Mouse (Mus musculus): ENCODE data around the gene Anp32e.
"Not testable (repeated sequence)": the region's sequence is repeated elsewhere in the genome, so short reads cannot be mapped to it uniquely, and the experiment has no call there.

Anp32e gene

DNA sequence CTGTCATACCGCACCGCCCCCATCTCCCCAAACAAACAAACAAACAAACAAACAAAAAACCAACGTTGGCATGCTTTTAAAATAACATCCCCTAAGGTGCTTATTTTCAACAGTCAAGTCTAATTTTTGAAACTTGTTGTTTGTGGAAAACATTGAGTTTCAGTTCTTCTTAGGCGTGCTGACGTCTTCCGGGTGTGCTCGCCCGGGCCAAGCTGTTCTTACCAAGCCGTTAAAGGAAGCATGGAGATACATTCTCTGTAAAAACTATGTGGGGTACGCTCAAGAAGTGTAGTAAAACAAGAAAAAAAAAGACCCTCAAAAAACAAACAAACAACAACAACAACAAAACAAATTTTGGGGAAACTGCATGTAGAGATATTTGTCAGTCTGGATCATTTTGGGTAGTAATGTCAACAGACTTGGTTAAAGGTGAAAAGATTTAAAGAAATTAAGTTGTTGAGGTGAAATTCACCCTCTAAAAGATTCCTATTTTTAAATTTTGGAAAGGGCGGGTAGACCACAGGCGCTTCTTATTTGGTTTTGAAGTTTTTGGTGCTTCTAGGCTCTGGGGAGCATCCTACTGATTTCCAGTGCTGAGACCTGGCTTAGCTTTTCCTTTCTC lies 43.3 kb downstream of the Anp32e start:
- DNase-seq (ENCODE audit: low read depth, low spot score), result no peak

DNA sequence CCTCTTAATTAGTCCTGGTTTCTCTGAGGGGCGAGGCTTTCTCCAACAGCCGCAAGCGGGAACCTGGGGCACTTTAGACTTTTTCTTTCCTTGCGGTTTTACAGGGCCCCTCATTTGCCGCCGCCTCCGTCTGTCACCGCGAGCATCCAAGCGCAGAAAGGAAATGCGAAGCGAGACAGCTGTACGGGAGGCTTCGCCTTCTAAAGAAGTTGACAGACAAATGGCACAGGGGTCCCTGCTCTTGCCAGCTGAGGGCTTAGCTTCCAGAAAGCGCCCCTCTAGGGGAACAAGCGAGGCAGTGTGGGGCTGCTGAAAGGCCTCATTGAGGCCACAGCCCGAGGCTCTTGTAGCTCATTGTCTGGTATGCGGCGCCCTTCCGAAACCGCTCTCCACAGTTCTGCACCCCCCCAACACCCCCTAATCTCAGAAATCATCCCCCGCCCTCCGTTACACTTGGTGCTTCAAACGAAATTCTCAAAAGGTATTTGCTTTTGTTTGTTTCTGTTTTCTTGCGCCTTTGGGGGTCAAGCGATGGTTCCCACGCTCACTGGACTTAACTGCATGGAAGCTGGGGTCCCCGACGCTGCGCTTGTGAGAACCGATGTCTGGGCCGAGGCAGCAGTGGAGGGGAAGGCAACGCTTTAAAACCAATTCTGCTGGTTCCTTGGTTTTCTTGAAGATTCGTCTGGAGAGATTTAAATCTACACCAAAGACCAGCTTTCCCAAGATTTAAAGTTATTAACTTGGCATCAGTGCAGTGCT lies 44.0 kb downstream of the Anp32e start:
- no peak for DNase-seq (ENCODE audit: low read depth, low spot score)

DNA sequence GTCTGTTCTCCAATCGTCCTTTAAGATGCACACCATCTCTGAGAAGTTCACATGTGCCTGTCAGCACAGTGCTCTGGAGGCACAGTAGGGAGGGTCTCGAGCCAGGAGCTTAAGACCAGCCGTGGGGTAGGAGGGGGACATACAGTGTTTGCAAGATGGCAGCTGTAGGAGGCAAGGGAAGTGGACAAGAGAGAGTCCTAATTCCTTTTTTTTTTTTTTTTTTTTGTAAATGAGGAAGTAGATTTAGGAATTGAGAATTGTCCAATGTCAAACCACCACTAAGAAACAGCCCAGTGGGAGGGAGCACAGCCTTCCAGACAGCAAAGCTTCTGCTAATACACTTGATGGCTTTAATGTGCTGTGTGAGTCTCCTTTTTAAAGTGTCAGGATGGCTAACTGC lies 48.0 kb downstream of the Anp32e start:
- no peak for DNase-seq (ENCODE audit: low read depth, low spot score)

DNA sequence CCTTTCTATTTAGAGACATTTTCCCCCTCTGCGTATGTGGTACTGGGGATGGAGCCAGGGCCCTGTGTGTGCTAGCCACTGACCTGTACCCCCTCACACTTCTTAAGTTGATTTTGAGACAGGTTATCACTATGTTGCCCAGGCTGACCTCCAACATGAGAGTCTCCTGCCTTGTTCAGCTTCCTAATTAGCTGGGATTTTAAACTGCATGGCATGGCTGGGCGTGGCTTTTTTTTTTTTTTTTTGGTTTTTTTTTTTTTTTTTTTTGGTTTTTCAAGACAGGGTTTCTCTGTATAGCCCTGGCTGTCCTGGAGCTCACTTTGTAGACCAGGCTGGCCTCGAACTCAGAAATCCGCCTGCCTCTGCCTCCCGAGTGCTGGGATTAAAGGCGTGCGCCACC lies 48.5 kb downstream of the Anp32e start:
- DNase-seq (ENCODE audit: low read depth, low spot score), result not testable (repeated sequence)

DNA sequence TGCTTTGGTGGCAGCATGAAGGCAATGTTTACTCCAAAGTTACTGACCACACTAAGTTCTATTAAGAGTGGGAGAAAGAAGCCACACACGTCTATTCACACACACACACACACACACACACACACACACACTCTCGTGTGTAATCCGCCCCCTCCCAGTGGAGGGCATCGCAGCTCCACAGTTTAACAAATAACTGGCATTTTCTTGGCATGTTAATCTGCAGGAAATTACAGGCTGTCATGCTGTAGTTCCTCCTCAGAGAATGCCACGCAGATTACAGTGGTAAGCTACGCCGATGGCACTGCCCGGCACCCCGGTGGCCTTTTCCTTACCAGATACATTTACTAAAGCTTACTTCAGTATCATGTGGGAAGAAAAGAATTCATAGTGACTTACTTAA lies 49.2 kb downstream of the Anp32e start:
- DNase-seq (ENCODE audit: low read depth, low spot score), result no peak

DNA sequence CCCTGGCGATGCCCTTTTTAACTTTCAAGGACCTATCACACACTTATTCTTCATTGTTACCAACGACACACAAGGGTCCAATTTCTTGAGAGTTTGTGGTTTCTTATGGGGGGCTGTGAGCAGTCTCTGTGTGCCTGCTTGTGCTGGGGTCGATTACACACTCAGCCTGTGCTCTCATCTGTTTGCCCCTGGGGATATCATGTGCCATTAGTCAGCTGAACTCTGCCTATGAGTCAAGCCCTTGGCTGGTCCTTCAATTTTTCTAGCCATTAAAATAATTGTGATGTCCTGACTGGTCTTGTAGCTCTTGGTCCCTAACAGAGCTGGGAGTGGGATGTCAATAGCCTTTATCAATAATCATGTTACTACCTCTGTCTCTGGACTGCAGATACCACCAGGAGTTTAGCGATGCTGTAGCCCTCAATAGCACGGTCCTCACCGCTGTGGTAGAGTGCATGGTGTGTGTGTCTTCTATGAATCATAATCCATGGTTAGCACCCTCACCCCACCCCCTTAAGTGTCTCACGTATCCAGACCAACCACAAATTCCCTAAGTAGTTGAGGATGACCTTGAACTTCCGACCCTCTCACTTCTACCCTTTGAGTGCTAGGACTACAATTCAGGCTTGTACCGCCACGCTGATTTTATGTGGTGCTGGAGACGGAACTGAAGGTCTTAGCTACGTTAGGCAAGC lies 51.4 kb downstream of the Anp32e start:
- DNase-seq (ENCODE audit: low read depth, low spot score), result no peak

DNA sequence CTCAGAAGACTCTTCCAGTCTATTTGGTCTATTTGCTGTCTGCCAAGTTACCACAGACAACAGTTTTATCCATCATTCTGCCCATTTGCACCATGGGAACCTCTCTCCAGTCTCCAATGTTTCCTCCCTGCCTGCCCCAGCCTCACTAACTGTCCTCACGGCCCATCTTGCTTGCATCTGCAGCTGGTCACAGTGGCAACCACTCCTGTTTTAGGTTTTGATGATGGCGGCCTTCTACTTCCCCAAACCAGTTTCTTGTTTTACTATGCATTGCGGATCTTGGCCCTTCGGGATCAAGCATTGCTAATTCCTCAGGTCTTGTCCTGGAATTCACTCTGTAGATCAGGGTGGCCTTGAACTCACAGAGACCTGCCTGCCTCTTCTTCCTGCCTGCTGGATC lies 53.1 kb downstream of the Anp32e start:
- no peak for DNase-seq (ENCODE audit: low read depth, low spot score)

DNA sequence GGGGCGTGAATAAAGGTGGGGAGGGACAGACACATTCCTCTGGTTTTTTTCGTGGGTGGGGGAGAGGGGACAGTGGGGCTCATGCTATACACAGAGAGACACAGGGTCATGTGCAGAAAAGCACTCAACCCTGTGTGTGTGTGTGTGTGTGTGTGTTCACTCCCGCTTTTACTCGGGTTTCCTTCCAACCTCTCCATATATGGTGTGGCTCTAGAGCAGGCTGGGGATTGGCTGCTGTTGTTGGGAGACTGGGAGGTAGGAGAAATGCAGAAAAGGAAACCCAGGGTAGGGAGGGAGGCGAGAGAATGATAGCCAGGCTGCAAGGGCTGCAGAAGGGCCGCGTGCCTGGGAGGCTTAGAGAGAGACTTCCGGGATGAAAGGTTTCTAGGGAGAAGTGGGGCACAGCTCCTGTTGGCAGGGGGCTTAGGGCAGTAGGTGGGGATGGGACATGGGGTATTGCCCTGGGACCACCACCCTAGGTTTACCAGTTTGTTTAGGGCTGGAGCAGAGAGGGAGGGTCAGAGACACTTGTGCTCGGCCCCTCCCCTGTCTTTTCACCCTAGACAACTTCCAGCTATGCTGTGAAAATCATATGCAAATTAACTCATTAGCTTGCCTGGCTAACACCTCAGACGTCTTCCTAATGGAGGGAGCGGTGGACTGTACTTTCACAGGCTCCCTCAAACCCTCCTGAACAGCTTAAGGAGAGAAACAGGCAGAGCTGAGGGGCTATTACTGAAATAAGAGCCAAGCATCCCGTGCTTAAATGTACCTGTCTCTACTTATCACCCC lies 56.4 kb downstream of the Anp32e start:
- DNase-seq (ENCODE audit: low read depth, low spot score), result no peak

DNA sequence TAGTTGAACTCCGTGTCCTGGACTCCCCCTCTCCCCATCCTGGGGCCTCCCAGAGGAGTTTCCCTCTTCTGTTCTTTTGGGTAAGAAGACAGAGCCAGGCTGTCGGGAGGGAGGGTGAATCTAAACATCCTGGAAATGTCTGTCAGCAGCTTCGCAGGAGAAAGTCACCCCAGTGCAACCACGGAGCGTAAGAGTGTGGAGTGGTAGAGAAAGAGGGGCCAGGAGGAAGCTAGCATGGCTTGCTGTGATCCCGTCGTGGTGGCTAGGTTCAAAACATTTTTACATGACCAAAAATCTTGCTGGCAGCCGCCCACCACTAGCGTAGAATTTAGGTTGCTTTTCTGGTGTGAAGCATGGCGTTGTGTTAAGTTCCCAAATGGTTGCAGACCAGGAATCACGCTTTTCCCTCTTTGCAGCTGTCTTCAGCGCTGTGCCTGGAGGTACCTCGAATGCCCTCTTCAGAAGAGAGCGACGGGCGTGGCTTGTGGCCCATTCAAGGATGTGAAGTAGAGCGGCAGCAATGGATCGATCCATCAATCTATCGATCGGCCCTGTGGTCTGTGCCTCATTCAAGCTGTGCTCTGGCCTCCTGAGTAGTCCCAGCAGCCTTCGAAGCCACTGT lies 57.1 kb downstream of the Anp32e start:
- no peak for DNase-seq (ENCODE audit: low read depth, low spot score)

DNA sequence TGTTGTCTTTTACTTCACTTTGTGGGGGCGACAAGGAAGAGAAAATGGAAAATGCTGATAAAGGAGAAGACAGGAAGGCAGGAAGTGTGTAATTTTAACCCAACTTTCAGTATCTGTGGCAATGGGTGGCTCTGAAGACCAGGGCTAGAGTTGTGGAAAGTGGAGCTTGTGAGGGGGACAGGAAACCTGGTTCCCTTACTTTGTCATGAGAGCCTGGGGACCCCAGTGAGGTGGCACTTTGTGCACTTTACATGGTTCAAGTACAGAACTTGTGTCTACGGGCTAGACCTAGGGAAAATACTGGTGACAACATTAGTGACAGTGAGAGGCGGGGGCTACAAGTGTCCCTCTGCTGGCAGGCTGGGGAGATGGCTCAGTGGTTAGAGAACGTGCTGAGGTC lies 57.9 kb downstream of the Anp32e start:
- no peak for DNase-seq (ENCODE audit: low read depth, low spot score)

DNA sequence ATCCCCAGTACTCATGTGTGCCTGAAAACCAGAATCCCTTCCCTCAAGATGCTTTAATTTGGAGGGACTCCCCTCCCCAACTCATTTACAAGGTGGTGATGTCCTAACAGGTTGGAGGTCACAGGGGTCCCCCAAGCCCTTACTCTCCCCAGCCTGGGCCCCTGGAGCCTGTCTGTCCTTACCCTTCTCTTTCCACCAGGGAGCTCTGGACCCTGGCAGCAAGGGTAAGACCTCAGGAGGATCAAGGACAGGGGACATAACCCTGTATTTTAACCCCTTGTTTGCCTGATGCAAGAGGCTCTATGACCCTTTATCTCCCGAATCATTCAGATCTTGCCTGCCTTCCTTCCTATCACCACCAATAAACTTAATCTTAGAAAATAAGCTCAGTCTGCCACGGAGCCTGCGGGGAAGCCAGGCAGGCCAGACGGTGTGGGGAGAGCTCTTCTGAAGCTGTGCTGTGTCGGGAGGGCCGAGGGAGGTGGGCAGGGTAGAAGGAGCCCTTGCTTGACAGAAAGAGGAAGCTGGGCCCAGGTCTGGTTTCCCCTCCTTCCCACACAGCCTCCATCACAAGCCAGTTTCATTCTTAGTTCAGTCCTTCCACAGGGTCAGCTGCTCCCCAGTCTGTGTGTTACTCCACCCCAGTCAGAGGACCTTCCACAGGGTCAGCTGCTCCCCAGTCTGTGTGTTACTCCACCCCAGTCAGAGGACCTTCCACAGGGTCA lies 58.5 kb downstream of the Anp32e start:
- DNase-seq (ENCODE audit: low read depth, low spot score), result no peak

DNA sequence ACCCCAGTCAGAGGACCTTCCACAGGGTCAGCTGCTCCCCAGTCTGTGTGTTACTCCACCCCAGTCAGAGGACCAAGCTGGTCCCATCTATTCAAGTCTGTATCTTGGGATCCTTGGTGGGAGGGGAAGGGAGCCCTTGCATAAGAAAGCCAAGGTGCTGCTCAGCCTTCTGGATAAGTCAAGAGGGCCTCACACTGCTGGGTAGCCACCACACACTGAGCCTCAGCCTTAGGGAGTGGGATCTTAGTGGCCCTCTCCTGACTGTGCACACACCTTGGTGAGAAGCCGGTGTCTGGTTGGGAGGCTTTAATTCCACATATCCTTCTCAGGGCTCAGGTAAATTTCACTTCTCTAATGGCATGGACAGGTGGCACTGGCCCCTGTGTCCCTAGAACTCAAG lies 59.1 kb downstream of the Anp32e start:
- DNase-seq (ENCODE audit: low read depth, low spot score), result no peak

DNA sequence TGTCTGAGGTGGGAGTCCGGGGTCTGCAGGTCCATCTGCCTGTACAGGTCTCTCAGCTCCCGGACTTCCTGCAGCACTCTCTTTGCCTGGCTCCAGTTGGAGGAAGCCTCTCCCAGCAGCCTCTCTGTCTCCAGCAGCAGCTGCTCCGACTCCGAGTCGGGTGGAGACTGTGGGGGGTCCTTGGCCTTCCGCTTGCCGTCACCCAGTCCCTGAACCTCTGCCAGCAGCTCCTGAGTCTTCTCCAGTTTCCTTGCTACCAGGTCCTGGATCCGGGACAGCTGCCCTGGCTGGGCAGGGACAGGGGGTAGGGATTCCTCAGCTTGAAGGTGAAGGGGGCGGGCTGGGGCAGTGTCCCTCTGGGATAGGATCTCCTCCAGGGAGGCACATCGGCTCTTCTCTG lies 59.9 kb downstream of the Anp32e start:
- DNase-seq (ENCODE audit: low read depth, low spot score), result no peak

DNA sequence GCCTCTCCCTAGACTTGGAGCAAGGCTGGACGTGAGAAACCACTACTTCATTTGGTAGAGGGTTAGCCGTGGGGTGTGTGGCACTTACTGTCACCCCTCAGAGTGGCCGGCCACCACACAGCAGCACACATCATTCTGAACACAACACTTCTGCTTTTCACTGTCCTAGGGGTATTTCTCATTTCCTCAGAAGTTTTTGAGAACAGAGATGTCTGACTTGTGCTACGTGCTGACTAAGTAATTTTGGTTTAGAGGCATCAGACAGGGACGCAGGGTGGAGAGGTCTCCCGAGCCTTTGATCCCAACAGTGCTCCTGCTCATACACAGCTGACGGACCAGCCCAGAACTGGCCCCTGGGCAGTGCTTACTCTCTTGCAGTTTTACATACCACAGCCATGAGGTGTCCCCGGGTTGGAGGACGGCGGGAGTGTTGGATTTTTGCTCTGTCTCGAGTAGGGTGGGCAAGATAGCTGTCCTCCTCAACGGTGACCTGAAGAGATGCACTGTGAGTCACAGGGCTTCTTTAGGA lies 61.4 kb downstream of the Anp32e start:
- DNase-seq (ENCODE audit: low read depth, low spot score), result no peak

DNA sequence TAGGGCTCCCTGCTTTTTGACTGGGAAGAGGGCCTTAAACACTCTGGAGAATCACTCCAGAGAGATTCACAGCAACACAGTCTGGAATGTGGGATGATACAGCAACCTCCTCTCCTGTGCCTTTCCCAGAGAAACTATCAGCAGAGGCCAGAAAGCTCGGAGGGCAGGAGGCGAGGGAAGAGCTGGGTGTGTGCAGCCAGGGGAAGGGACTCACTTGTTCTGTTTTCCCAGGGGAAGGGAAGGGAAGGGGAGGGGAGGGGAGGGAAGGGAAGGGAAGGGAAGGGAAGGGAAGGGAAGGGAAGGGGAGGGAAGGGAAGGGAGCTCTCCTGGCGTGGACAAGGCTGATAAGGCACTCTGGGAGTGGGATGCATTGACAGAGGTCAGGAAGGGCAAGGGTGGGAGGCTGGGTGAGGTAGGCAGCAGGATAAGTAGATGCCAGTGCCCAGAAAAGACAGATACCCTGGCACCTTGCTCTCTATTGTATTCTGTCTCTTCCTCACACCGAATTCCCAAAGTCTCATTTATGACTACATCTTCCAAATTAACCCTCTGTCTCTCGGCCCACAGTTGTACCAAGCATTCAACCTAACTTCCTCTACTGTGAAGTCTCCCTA lies 64.1 kb downstream of the Anp32e start:
- DNase-seq (ENCODE audit: low read depth, low spot score), result no peak

DNA sequence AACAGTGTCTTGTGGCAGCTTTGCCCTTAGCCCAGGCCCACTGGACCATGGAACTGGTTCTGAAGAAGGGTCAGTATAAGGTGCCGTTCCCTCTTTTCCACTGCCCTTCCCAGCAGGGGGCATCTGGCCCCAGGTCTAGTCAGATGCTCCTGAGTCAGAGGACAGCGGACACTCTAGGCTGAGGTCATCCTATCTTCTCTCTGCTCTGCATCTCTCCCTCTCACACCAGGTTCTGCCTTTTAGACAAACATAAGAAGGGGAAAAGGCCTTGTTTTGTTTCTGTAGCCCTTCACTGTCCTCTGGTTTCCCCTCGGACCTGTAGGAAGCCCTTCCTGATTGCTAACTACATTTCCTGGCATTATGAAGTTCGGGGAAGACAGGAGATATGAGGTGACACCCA lies 64.8 kb downstream of the Anp32e start:
- no peak for DNase-seq (ENCODE audit: low read depth, low spot score)

DNA sequence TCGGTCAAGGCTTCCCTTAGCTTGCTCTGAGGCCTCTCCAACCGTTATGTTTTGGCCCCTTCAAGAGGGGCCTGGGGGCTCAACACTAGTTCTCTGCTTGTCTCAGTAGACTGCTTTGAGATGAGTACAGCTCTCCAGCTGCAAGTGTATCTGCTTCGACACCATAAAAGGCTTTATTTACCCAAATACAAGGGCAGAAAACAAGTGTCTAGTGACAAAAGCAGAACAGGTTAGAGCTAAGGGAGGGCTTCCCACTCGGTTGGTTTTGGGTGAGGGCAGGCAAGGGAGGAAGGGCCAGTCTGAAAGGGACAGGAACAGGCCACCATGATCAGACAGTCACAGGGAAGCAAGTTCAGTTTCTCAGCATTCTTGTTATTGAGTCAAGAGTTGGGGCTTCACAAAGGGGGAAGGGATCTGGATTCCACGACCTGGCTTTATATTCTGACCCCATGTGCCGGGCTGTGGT lies 65.4 kb downstream of the Anp32e start:
- DNase-seq (ENCODE audit: low read depth, low spot score), result no peak

DNA sequence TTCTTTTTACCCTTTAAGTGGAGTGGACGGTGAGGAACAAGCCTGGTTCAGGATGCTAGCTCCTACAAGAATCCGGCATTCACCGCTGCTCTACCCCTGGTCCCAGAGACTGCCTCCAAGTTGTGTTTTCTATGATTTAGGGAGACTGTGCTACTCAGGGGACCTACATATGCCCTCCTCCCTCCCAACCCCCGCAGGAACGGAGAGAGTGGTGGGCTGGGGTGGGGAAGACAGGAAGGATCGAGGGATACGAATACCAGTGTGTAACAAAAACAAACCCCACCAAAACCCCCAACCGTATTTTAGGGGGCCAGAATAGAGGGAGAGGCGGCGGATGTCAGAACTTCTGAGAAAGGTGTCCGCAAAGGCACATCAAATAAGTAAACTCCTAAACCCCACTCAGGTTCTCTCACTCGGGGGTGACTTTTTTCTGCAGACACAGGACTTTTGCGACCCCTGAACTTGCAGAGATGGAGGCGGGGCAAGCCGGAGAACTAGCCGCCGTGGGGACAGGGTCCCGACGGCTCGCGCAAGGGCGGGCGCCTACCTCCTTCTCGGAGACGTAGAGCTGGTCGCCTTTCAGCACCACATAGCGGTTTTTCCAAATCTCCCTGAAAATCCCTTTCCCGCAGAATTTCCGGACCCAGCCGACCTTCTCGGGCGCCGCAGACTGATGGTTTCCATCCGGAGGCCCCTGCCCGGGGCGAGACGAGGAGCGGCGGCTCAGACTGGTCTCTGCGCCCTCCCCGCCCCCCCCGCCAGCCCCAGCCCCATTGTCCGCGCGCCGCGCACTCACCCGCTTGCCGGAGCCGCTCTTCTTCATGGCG lies 66.1 kb downstream of the Anp32e start:
- DNase-seq (ENCODE audit: low read depth, low spot score), result no peak

DNA sequence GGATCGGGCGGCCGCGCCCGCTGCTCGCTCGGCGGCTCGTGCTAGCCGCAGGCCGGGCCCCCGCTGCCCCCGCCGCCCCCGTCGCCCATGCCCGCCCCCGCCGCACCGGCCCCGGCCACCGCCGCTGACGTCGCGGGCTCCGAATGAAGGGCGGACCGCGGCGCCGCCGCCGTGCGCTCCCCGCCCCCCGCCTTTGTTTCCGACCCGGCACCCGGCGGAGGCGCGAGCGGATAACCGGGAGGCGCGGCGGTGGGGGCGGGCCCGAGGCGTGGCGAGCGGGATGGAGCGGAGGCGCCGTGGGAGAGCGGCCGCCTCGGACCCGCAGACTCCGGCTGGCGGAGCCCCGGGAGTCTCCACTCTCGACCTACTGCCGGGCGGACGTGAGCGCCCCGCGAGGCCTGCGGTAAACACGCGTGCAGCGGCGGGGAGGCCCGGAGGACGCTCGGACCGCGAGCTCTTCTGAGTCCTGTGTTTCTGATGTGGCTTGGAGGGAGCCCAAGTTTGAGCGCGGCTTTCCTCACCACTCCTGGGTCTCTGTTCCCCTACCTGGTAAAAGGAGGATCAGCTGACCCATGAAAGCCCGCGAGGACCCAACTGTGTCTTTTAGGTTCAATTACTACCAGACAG lies 66.9 kb downstream of the Anp32e start, which contains the start of gene Plekho1:
Gene Plekho1, minus strand, starts transcription at position 200 of the 627 bp plus-strand sequence.
- no peak for DNase-seq (ENCODE audit: low read depth, low spot score)

All from WW6 (cell line).